Mouse (Mus musculus): ENCODE data around the gene B4galt2.

Gene B4galt2

GRCm38 (mm10) chr4:117908834-117909453 is 25.7 kb upstream of the B4galt2 start:
- no peak for DNase-seq (ENCODE audit: low spot score in 2 of 2)

- DNase-seq (ENCODE audit: low spot score in 2 of 2), result no peak
These were observed 22.9 kb upstream of the B4galt2 start for GRCm38 (mm10) chr4:117906196-117906595.

- DNase-seq (ENCODE audit: low spot score in 2 of 2), result no peak
These were observed 21.5 kb upstream of the B4galt2 start for GRCm38 (mm10) chr4:117904761-117905160.

GRCm38 (mm10) chr4:117904094-117904493 is 20.8 kb upstream of the B4galt2 start:
- no peak for DNase-seq (ENCODE audit: low spot score in 2 of 2)

- no peak for DNase-seq (ENCODE audit: low spot score in 2 of 2)
These were observed 14.8 kb upstream of the B4galt2 start for GRCm38 (mm10) chr4:117898111-117898510.

- DNase-seq (ENCODE audit: low spot score in 2 of 2), result no peak
These were observed 12.7 kb upstream of the B4galt2 start for GRCm38 (mm10) chr4:117896031-117896430.

- no peak for DNase-seq (ENCODE audit: low spot score in 2 of 2)
These were observed 12.1 kb upstream of the B4galt2 start for GRCm38 (mm10) chr4:117895339-117895738.

- no peak for DNase-seq (ENCODE audit: low spot score in 2 of 2)
These were observed 11.3 kb upstream of the B4galt2 start for GRCm38 (mm10) chr4:117894601-117895000.

- peak in 1 of 2 experiments; percentile 49 for DNase-seq (ENCODE audit: low spot score in 2 of 2)
These were observed 10.1 kb upstream of the B4galt2 start for GRCm38 (mm10) chr4:117893376-117893775.

- peak; percentile 59 to 78 for DNase-seq (ENCODE audit: low spot score in 2 of 2)
These were observed 8.5 kb upstream of the B4galt2 start, which contains the start of gene Dph2 for GRCm38 (mm10) chr4:117891738-117892161. Gene Dph2 (minus strand): TSS chr4:117892032.

GRCm38 (mm10) chr4:117890750-117891149 is 7.5 kb upstream of the B4galt2 start:
- DNase-seq (ENCODE audit: low spot score in 2 of 2), result no peak

GRCm38 (mm10) chr4:117890031-117890430 is 6.7 kb upstream of the B4galt2 start:
- no peak for DNase-seq (ENCODE audit: low spot score in 2 of 2)

- no peak for DNase-seq (ENCODE audit: low spot score in 2 of 2)
These were observed 6.2 kb upstream of the B4galt2 start for GRCm38 (mm10) chr4:117889471-117889870.

GRCm38 (mm10) chr4:117887920-117888319 is 4.6 kb upstream of the B4galt2 start:
- DNase-seq (ENCODE audit: low spot score in 2 of 2), result no peak

- DNase-seq (ENCODE audit: low spot score in 2 of 2), result peak; percentile 86 to 94
These were observed 3.8 kb upstream of the B4galt2 start, which contains the start of gene Atp6v0b for GRCm38 (mm10) chr4:117887133-117887532. Gene Atp6v0b (minus strand): TSS chr4:117887333.

GRCm38 (mm10) chr4:117886644-117887043 is 3.4 kb upstream of the B4galt2 start:
- no peak for DNase-seq (ENCODE audit: low spot score in 2 of 2)

GRCm38 (mm10) chr4:117885994-117886393 is 2.7 kb upstream of the B4galt2 start:
- DNase-seq (ENCODE audit: low spot score in 2 of 2), result no peak

- no peak for DNase-seq (ENCODE audit: low spot score in 2 of 2)
These were observed 1.8 kb upstream of the B4galt2 start for GRCm38 (mm10) chr4:117885093-117885492.

GRCm38 (mm10) chr4:117884146-117884545 is 859 bp upstream of the B4galt2 start:
- no peak for DNase-seq (ENCODE audit: low spot score in 2 of 2)

- DNase-seq (ENCODE audit: low spot score in 2 of 2), result no peak
These were observed 4.6 kb downstream of the B4galt2 start for GRCm38 (mm10) chr4:117878703-117879102.

- DNase-seq (ENCODE audit: low spot score in 2 of 2), result no peak
These were observed 5.0 kb downstream of the B4galt2 start for GRCm38 (mm10) chr4:117878301-117878700.

- no peak for DNase-seq (ENCODE audit: low spot score in 2 of 2)
These were observed 9.7 kb downstream of the B4galt2 start for GRCm38 (mm10) chr4:117873615-117874014.

- no peak for DNase-seq (ENCODE audit: low spot score in 2 of 2)
These were observed 10.8 kb downstream of the B4galt2 start, which contains the start of gene Ccdc24 for GRCm38 (mm10) chr4:117872471-117872886. Gene Ccdc24 (minus strand): TSS chr4:117872557.

GRCm38 (mm10) chr4:117871787-117872186 is 11.5 kb downstream of the B4galt2 start:
- no peak for DNase-seq (ENCODE audit: low spot score in 2 of 2)
